Mouse (Mus musculus): ENCODE results near the gene Dpp9. TPM values are rescaled to one million over a fixed set of nuclear protein-coding genes. Genes with fewer than 3 reads are reported as not detected.
A peak's percentile ranks its signal among the peaks of the same experiment; 100 is the strongest.
"Not testable (repeated sequence)": the region's sequence is repeated elsewhere in the genome, so short reads cannot be mapped to it uniquely, and the experiment has no call there.

Gene Dpp9
- total and polyA plus RNA-seq, 2 experiments, result 10.7 to 55.4 TPM

DNA sequence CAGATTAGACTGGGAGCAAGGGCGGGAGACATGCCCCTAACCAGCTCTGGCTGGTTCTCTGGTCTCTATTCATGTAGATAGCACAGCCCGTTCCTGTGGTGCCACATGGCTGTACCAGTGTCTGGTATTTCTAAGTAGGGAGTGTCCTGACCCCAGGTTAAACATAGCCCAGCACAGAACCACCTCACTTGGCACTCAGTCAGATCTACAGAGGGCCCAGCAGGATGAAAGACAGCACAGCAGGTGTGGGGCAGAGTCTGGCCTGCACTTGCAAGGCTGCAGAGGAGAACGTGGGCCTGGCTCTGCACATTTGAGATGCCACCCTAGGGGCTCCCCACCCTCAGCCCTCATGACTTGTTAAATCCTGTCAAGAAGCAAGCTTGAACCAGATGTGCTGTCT lies 42.5 kb upstream of the Dpp9 start:
- no peak overlapping the region for H3K27ac ChIP-seq (replicated peaks; ENCODE audit: insufficient read depth, low read depth, low read length)
- H3K79me2 ChIP-seq (ENCODE audit: control insufficient read depth, insufficient read depth, low read length), result peaks cover 32% of the 10 kb centered on the region
- H3K9ac ChIP-seq (ENCODE audit: low read depth, low read length), result no peak overlapping the region
- H3K27me3 ChIP-seq (ENCODE audit: control insufficient read depth, insufficient read depth, low read length), result no peaks in the 10 kb centered on the region
- H3K36me3 ChIP-seq (ENCODE audit: control insufficient read depth, insufficient read depth, low read length), result peaks cover 17% of the 10 kb centered on the region
- no peak overlapping the region for H3K4me3 ChIP-seq (ENCODE audit: insufficient read depth, low read depth, low read length)
- peaks cover 30% of the 10 kb centered on the region for H3K4me1 ChIP-seq (ENCODE audit: control insufficient read depth, insufficient read depth, low read length)
- no peak for DNase-seq (ENCODE audit: extremely low read depth, low read depth, low spot score)
- no peak for TF ChIP-seq POLR2A (IDR thresholded peaks at IDR 0.05; ENCODE audit: extremely low read depth, insufficient read depth, low read length)
- TF ChIP-seq CTCF (IDR thresholded peaks at IDR 0.05; ENCODE audit: low read depth, low read length), result no peak
- WGBS, result 55% methylated on average over 3 of the region's 3 CpGs

DNA sequence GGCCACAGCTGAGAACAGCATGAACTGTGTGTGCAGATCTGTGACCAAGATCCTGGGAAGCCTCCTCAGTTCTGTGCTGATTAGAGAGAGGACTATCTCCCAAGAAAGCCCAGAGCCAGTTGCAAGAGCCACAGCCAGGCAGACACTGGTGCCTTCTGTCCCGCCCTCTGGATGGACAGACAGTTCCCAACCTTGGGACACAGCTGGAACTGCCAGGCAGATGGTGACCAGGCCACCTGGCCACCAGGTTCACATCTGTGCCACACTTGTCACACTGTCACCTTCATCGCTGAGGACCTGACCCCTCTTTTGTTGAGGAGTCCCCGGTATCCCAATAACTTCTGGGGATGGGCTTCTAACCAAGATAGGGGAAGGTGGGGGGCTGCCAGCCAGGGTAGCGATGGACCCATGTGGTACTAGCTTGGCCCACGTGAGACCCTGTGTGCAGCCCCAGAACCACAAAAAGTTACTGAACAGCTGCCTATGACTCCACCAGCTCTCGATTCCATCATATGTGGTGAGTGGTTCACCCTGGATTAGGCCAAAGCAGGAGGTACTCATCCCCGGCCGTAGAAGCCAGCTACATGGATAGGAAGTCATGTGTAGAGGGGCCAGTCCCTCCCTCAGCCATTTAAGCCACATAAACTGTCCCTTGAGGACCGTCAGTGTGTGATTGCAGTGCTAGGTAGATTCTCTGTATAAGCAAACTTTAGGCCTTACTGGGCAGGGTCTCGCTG lies 40.8 kb upstream of the Dpp9 start:
- Histone ChIP-seq H3K27me3 (ENCODE audit: control insufficient read depth, insufficient read depth, low read length) (no peaks in the 10 kb centered on the region), H3K4me3 (ENCODE audit: insufficient read depth, low read depth, low read length) (no peak overlapping the region), H3K9ac (ENCODE audit: low read depth, low read length) (peak overlapping the region; percentile 3; the same call in 1 of the 2 replicates), H3K79me2 (ENCODE audit: control insufficient read depth, insufficient read depth, low read length) (peaks cover 32% of the 10 kb centered on the region), H3K4me1 (ENCODE audit: control insufficient read depth, insufficient read depth, low read length) (peaks cover 30% of the 10 kb centered on the region), H3K27ac (replicated peaks; ENCODE audit: insufficient read depth, low read depth, low read length) (no peak overlapping the region), H3K36me3 (ENCODE audit: control insufficient read depth, insufficient read depth, low read length) (peaks cover 17% of the 10 kb centered on the region)
- no peak for DNase-seq (ENCODE audit: extremely low read depth, low read depth, low spot score)
- TF ChIP-seq CTCF (IDR thresholded peaks at IDR 0.05; ENCODE audit: low read depth, low read length) (no peak), POLR2A (IDR thresholded peaks at IDR 0.05; ENCODE audit: extremely low read depth, insufficient read depth, low read length) (no peak)
- WGBS, result 83% methylated on average over 10 of the region's 10 CpGs

DNA sequence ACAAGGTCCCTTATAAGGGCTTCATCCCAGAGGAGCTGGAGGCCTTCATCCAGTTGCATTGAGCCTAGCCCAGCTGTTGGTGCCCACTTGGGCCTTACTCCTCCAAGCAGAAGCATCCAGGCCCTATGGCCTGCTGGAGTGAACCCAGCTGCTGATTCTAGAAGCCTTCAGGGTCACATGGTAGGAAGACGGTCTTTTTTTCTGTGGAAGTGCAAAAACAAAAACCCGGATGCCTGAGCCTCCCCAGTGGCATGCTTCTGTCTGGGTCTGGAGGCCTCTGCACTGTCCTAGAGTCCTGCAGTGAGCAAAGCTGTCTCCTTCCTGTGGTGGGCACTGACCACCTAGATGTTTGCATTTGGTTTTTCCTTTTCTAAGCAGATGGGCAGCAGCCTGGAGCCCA lies 40.1 kb upstream of the Dpp9 start:
- not testable (repeated sequence) for H3K9ac ChIP-seq (ENCODE audit: low read depth, low read length); H3K27me3 ChIP-seq (ENCODE audit: control insufficient read depth, insufficient read depth, low read length); H3K27ac ChIP-seq (replicated peaks; ENCODE audit: insufficient read depth, low read depth, low read length); H3K4me3 ChIP-seq (ENCODE audit: insufficient read depth, low read depth, low read length); DNase-seq (ENCODE audit: extremely low read depth, low read depth, low spot score)
- peaks cover 32% of the 10 kb centered on the region for H3K79me2 ChIP-seq (ENCODE audit: control insufficient read depth, insufficient read depth, low read length)
- H3K36me3 ChIP-seq (ENCODE audit: control insufficient read depth, insufficient read depth, low read length), result peaks cover 17% of the 10 kb centered on the region
- WGBS, result 66% methylated on average over 2 of the region's 2 CpGs
- H3K4me1 ChIP-seq (ENCODE audit: control insufficient read depth, insufficient read depth, low read length), result peaks cover 29% of the 10 kb centered on the region

DNA sequence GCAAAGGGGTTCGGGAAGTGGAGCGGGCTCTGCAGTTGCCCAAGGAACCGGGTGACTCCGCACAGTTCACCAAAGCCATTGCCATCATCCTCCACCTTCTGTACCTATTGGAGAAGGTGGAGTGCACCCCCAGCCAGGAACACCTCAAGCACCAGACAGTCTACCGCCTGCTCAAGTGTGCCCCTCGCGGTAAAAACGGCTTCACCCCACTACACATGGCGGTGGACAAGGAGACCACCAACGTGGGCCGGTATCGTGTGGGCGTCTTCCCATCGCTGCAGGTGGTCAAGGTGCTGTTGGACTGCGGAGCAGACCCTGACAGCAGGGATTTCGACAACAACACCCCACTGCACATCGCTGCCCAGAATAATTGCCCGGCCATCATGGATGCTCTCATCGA lies 39.6 kb upstream of the Dpp9 start:
- Histone ChIP-seq H3K79me2 (ENCODE audit: control insufficient read depth, insufficient read depth, low read length) (peaks cover 32% of the 10 kb centered on the region), H3K4me1 (ENCODE audit: control insufficient read depth, insufficient read depth, low read length) (peaks cover 29% of the 10 kb centered on the region), H3K36me3 (ENCODE audit: control insufficient read depth, insufficient read depth, low read length) (peaks cover 17% of the 10 kb centered on the region)
- WGBS, result 93% methylated on average over 19 of the region's 19 CpGs
- DNase-seq (ENCODE audit: extremely low read depth, low read depth, low spot score); H3K4me3 ChIP-seq (ENCODE audit: insufficient read depth, low read depth, low read length); H3K9ac ChIP-seq (ENCODE audit: low read depth, low read length); H3K27me3 ChIP-seq (ENCODE audit: control insufficient read depth, insufficient read depth, low read length); H3K27ac ChIP-seq (replicated peaks; ENCODE audit: insufficient read depth, low read depth, low read length): not testable (repeated sequence)

DNA sequence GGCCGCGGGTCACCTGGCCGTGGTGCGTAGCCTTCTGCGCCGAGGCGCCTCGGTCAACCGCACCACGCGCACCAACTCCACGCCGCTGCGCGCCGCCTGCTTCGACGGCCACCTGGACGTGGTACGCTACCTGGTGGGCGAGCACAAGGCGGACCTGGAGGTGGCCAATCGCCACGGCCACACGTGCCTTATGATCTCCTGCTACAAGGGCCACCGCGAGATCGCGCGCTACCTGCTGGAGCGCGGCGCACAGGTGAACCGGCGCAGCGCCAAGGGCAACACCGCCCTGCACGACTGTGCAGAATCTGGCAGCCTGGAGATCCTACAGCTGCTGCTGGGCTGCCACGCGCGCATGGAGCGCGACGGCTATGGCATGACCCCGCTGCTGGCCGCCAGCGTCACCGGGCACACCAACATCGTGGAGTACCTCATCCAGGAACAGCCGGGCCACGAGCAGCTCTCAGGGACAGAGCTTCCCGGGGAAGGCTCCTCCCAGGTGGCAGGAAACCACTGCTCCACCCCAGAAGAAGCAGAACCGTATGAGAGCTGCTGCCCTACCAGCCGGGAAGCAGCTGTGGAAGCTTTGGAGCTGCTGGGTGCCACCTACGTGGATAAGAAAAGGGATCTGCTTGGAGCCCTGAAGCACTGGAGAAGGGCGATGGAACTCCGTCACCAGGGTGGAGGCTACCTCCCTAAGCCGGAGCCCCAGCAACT lies 38.6 kb upstream of the Dpp9 start:
- no peak for TF ChIP-seq POLR2A (IDR thresholded peaks at IDR 0.05; ENCODE audit: extremely low read depth, insufficient read depth, low read length)
- no peak for TF ChIP-seq CTCF (IDR thresholded peaks at IDR 0.05; ENCODE audit: low read depth, low read length)
- Histone ChIP-seq H3K36me3 (ENCODE audit: control insufficient read depth, insufficient read depth, low read length) (peaks cover 17% of the 10 kb centered on the region), H3K79me2 (ENCODE audit: control insufficient read depth, insufficient read depth, low read length) (peaks cover 32% of the 10 kb centered on the region), H3K9ac (ENCODE audit: low read depth, low read length) (peak overlapping the region; percentile 87), H3K4me1 (ENCODE audit: control insufficient read depth, insufficient read depth, low read length) (peaks cover 29% of the 10 kb centered on the region), H3K4me3 (ENCODE audit: insufficient read depth, low read depth, low read length) (peak overlapping the region; percentile 94), H3K27ac (replicated peaks; ENCODE audit: insufficient read depth, low read depth, low read length) (peak overlapping the region; percentile 72), H3K27me3 (ENCODE audit: control insufficient read depth, insufficient read depth, low read length) (no peaks in the 10 kb centered on the region)
- WGBS, result 6% methylated on average over 58 of the region's 58 CpGs
- no peak for DNase-seq (ENCODE audit: extremely low read depth, low read depth, low spot score)

DNA sequence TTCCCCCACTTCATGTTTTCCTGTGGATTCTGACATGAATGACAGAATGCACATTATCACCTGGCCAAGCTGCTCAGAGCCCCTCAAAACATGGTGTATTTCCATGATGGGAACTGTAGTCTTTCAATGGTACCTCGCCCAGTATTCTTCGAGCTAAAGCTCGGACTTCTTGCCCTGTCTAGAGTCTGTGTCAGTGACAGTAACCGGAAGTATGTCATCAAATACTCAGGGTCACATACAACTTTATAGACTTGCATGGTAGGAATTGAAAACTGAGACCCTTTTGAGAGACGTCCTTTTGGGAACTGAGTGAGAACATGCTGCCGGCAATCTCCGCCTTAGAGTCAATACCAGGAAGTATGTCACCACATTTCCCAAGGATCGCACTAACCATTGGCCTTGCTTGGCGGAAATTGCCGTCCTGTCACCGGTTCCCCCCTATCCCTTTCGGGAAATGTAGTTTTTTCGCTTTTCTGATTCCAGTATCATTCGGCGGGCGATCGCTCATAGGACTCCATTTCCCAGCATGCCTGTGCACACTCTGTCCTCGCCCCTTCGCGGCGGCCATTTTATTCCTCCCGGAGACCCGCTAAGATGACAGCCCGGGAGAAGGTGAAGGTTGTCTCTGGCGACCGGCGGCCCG lies 37.7 kb upstream of the Dpp9 start, which contains the start of gene Fem1a:
Gene Fem1a, plus strand, starts transcription at position 572 of the 643 bp plus-strand sequence.
- Histone ChIP-seq H3K27me3 (ENCODE audit: control insufficient read depth, insufficient read depth, low read length) (no peaks in the 10 kb centered on the region), H3K79me2 (ENCODE audit: control insufficient read depth, insufficient read depth, low read length) (peaks cover 32% of the 10 kb centered on the region), H3K4me1 (ENCODE audit: control insufficient read depth, insufficient read depth, low read length) (peaks cover 28% of the 10 kb centered on the region), H3K9ac (ENCODE audit: low read depth, low read length) (peak within 1 kb of the TSS; percentile 87), H3K4me3 (ENCODE audit: insufficient read depth, low read depth, low read length) (peak within 1 kb of the TSS; percentile 94), H3K27ac (replicated peaks; ENCODE audit: insufficient read depth, low read depth, low read length) (peak within 1 kb of the TSS; percentile 92), H3K36me3 (ENCODE audit: control insufficient read depth, insufficient read depth, low read length) (peaks cover 17% of the 10 kb centered on the region)
- peak; percentile 98 for DNase-seq (ENCODE audit: extremely low read depth, low read depth, low spot score)
- TF ChIP-seq POLR2A (IDR thresholded peaks at IDR 0.05; ENCODE audit: extremely low read depth, insufficient read depth, low read length) (0 out of 2 replicates have a peak, but pooled peaks have one; percentile 41), CTCF (IDR thresholded peaks at IDR 0.05; ENCODE audit: low read depth, low read length) (no peak)
- 0% methylated on average over 28 of the region's 28 CpGs for WGBS

Measured in liver, adult 2 months (tissue).